Mouse (Mus musculus) neural tube, embryonic 12.5 days (tissue): Measurements from ENCODE around the gene Clasp2. TPM values are rescaled to one million over a fixed set of nuclear protein-coding genes. Genes with fewer than 3 reads are reported as not detected.

Experiments used
- ATAC-seq: fragments of 200-750 bp; cut with Nextera tagmentation; 2 replicates; pipeline ENCODE4 v1.8.0; 2017; ENCODE audit warnings: low read depth, mild to moderate bottlenecking, moderate TSS enrichment, moderate library complexity; ENCODE audit not compliant: low FRiP score
- H3K27ac ChIP-seq: fragments of 300-500 bp; sonication (generic); 2 replicates; pipeline ENCODE4 v1.5.1; 2016
- H3K27me3 ChIP-seq: fragments of 300-500 bp; sonication (generic); replicated peaks from 2 replicates; pipeline ENCODE4 v1.6.1; 2016; ENCODE audit warnings: mild to moderate bottlenecking
- H3K36me3 ChIP-seq: fragments of 300-500 bp; sonication (generic); 2 replicates; pipeline ENCODE4 v1.6.1; 2016; ENCODE audit warnings: mild to moderate bottlenecking
- H3K4me1 ChIP-seq: fragments of 300-500 bp; sonication (generic); 2 replicates; pipeline ENCODE4 v1.6.1; 2016
- H3K4me2 ChIP-seq: fragments of 300-500 bp; sonication (generic); replicated peaks from 2 replicates; pipeline ENCODE4 v1.6.1; 2016; ENCODE audit warnings: mild to moderate bottlenecking
- H3K4me3 ChIP-seq: fragments of 300-500 bp; sonication (generic); 2 replicates; pipeline ENCODE4 v1.5.1; 2016
- H3K9ac ChIP-seq: fragments of 300-500 bp; sonication (generic); 2 replicates; pipeline ENCODE4 v1.6.1; 2016; ENCODE audit warnings: mild to moderate bottlenecking
- H3K9me3 ChIP-seq: fragments of 300-500 bp; sonication (generic); 2 replicates; pipeline ENCODE4 v1.6.1; 2016; ENCODE audit warnings: mild to moderate bottlenecking
- WGBS: fragments of 180-500 bp; shearing (Covaris S2); methylation state at CpG from one replicate; pipeline ENCODE4 v1.1.7; 2016; 5-methylcytosine and 5-hydroxymethylcytosine counted together
- polyA plus RNA-seq: library from polyadenylated mRNA; unstranded; fragments of >200 nt; fragmentation: Nextera tagmentation; extraction: Ambion mirVana; gene quantifications from 2 replicates; pipeline ENCODE4 v1.2.1, GENCODE M21; 2016

The Clasp2 gene
- polyA plus RNA-seq, 1 experiment from 2014 or later = 82.7 TPM

- Histone ChIP-seq H3K4me2 (no peak overlapping the region), H3K9ac (no peak overlapping the region), H3K27ac (no peak overlapping the region), H3K4me3 (no peak overlapping the region), H3K36me3 (no peaks in the 10 kb centered on the region), H3K4me1 (no peaks in the 10 kb centered on the region), H3K9me3 (no peaks in the 10 kb centered on the region), H3K27me3 (no peaks in the 10 kb centered on the region)
- 90% methylated on average over 18 of the region's 18 CpGs for WGBS
- no peak for ATAC-seq
Measured at GRCm38 (mm10) chr9:113726991-113727680, 14.1 kb upstream of the Clasp2 start.

GRCm38 (mm10) chr9:113731540-113731939 lies 9.7 kb upstream of the Clasp2 start:
- Histone ChIP-seq H3K4me2 (no peak overlapping the region), H3K27ac (no peak overlapping the region), H3K4me1 (no peaks in the 10 kb centered on the region), H3K36me3 (no peaks in the 10 kb centered on the region), H3K9ac (no peak overlapping the region), H3K27me3 (no peaks in the 10 kb centered on the region), H3K4me3 (no peak overlapping the region), H3K9me3 (no peaks in the 10 kb centered on the region)
- no peak for ATAC-seq
- WGBS = 85% methylated on average over 3 of the region's 3 CpGs

GRCm38 (mm10) chr9:113735920-113736319 lies 5.4 kb upstream of the Clasp2 start:
- no peak for ATAC-seq
- Histone ChIP-seq H3K27me3 (no peaks in the 10 kb centered on the region), H3K9ac (no peak overlapping the region), H3K4me3 (no peak overlapping the region), H3K9me3 (no peaks in the 10 kb centered on the region), H3K36me3 (no peaks in the 10 kb centered on the region), H3K4me2 (no peak overlapping the region), H3K27ac (no peak overlapping the region), H3K4me1 (0 out of 2 replicates have a peak, but pooled peaks cover 3% of the 10 kb centered on the region)

- Histone ChIP-seq H3K36me3 (no peaks in the 10 kb centered on the region), H3K4me2 (no peak overlapping the region), H3K9me3 (no peaks in the 10 kb centered on the region), H3K9ac (no peak overlapping the region), H3K27me3 (no peaks in the 10 kb centered on the region), H3K27ac (no peak overlapping the region), H3K4me3 (no peak overlapping the region), H3K4me1 (peaks cover 9% of the 10 kb centered on the region; the same call in 1 of the 2 replicates)
- WGBS = 71% methylated on average over 9 of the region's 9 CpGs
- ATAC-seq = no peak
Measured at GRCm38 (mm10) chr9:113738021-113738420, 3.3 kb upstream of the Clasp2 start.

- peaks cover 14% of the 10 kb centered on the region; the same call in 1 of the 2 replicates for H3K4me1 ChIP-seq
- H3K9ac ChIP-seq = no peak overlapping the region
- no peaks in the 10 kb centered on the region for H3K36me3 ChIP-seq
- no peak overlapping the region for H3K27ac ChIP-seq
- ATAC-seq = no peak
- no peak overlapping the region for H3K4me3 ChIP-seq
- 87% methylated on average over 6 of the region's 6 CpGs for WGBS
- H3K9me3 ChIP-seq = no peaks in the 10 kb centered on the region
- no peaks in the 10 kb centered on the region for H3K27me3 ChIP-seq
- H3K4me2 ChIP-seq = no peak overlapping the region
Measured at GRCm38 (mm10) chr9:113738941-113739340, 2.3 kb upstream of the Clasp2 start.

GRCm38 (mm10) chr9:113741637-113742137 lies 414 bp downstream of the Clasp2 start:
- no peaks in the 10 kb centered on the region for H3K9me3 ChIP-seq
- peak overlapping the region; percentile 93 for H3K4me2 ChIP-seq
- H3K27ac ChIP-seq = peak overlapping the region; percentile 59
- ATAC-seq = peak; percentile 85
- H3K4me1 ChIP-seq = peaks cover 14% of the 10 kb centered on the region; the same call in 1 of the 2 replicates
- H3K4me3 ChIP-seq = peak overlapping the region; percentile 94
- WGBS = under 1% methylated on average over 63 of the region's 64 CpGs
- H3K36me3 ChIP-seq = no peaks in the 10 kb centered on the region
- no peaks in the 10 kb centered on the region for H3K27me3 ChIP-seq
- H3K9ac ChIP-seq = peak overlapping the region; percentile 81

- no peak overlapping the region for H3K27ac ChIP-seq
- H3K4me3 ChIP-seq = peak overlapping the region; percentile 94
- H3K27me3 ChIP-seq = no peaks in the 10 kb centered on the region
- H3K9ac ChIP-seq = peak overlapping the region; percentile 81; the same call in 1 of the 2 replicates
- H3K4me2 ChIP-seq = peak overlapping the region; percentile 93
- WGBS = 6% methylated on average over 17 of the region's 17 CpGs
- no peaks in the 10 kb centered on the region for H3K9me3 ChIP-seq
- ATAC-seq = no peak
- H3K36me3 ChIP-seq = no peaks in the 10 kb centered on the region
- peaks cover 14% of the 10 kb centered on the region; the same call in 1 of the 2 replicates for H3K4me1 ChIP-seq
Measured at GRCm38 (mm10) chr9:113742361-113742794, 1.1 kb downstream of the Clasp2 start.

GRCm38 (mm10) chr9:113743291-113743690 lies 2.0 kb downstream of the Clasp2 start:
- H3K27me3 ChIP-seq = no peaks in the 10 kb centered on the region
- H3K4me3 ChIP-seq = no peak overlapping the region
- H3K9me3 ChIP-seq = no peaks in the 10 kb centered on the region
- no peak overlapping the region for H3K9ac ChIP-seq
- no peak overlapping the region for H3K27ac ChIP-seq
- no peaks in the 10 kb centered on the region for H3K36me3 ChIP-seq
- H3K4me2 ChIP-seq = peak overlapping the region; percentile 93; the same call in 1 of the 2 replicates
- ATAC-seq = no peak
- H3K4me1 ChIP-seq = peaks cover 14% of the 10 kb centered on the region; the same call in 1 of the 2 replicates
- WGBS = 61% methylated on average over 3 of the region's 3 CpGs

- Histone ChIP-seq H3K27ac (no peak overlapping the region), H3K4me1 (no peaks in the 10 kb centered on the region), H3K27me3 (no peaks in the 10 kb centered on the region), H3K9me3 (no peaks in the 10 kb centered on the region), H3K9ac (no peak overlapping the region), H3K36me3 (peaks cover 3% of the 10 kb centered on the region; the same call in 1 of the 2 replicates), H3K4me2 (no peak overlapping the region), H3K4me3 (no peak overlapping the region)
- 89% methylated on average over 7 of the region's 7 CpGs for WGBS
- ATAC-seq = no peak
Measured at GRCm38 (mm10) chr9:113749356-113749755, 8.1 kb downstream of the Clasp2 start.

GRCm38 (mm10) chr9:113755888-113756719 lies 14.8 kb downstream of the Clasp2 start:
- Histone ChIP-seq H3K4me2 (no peak overlapping the region), H3K27me3 (no peaks in the 10 kb centered on the region), H3K4me1 (no peaks in the 10 kb centered on the region), H3K9me3 (no peaks in the 10 kb centered on the region), H3K36me3 (peaks cover 9% of the 10 kb centered on the region; the same call in 1 of the 2 replicates), H3K27ac (no peak overlapping the region), H3K9ac (no peak overlapping the region), H3K4me3 (no peak overlapping the region)
- WGBS = 88% methylated on average over 15 of the region's 15 CpGs
- ATAC-seq = no peak

GRCm38 (mm10) chr9:113758472-113758871 lies 17.2 kb downstream of the Clasp2 start:
- Histone ChIP-seq H3K4me1 (no peaks in the 10 kb centered on the region), H3K27me3 (no peaks in the 10 kb centered on the region), H3K36me3 (peaks cover 9% of the 10 kb centered on the region; the same call in 1 of the 2 replicates), H3K27ac (no peak overlapping the region), H3K9ac (no peak overlapping the region), H3K4me3 (no peak overlapping the region), H3K9me3 (no peaks in the 10 kb centered on the region), H3K4me2 (no peak overlapping the region)
- 94% methylated on average over 10 of the region's 10 CpGs for WGBS
- ATAC-seq = no peak

GRCm38 (mm10) chr9:113759684-113760083 lies 18.4 kb downstream of the Clasp2 start:
- no peaks in the 10 kb centered on the region for H3K27me3 ChIP-seq
- H3K4me1 ChIP-seq = no peaks in the 10 kb centered on the region
- no peak for ATAC-seq
- H3K9me3 ChIP-seq = no peaks in the 10 kb centered on the region
- no peak overlapping the region for H3K27ac ChIP-seq
- no peak overlapping the region for H3K4me2 ChIP-seq
- peaks cover 9% of the 10 kb centered on the region; the same call in 1 of the 2 replicates for H3K36me3 ChIP-seq
- H3K9ac ChIP-seq = no peak overlapping the region
- H3K4me3 ChIP-seq = no peak overlapping the region
- WGBS = 98% methylated on average over 1 of the region's 1 CpGs
